Mouse (Mus musculus) granulocyte monocyte progenitor cell, adult 5-6 weeks (primary cell): ENCODE measurements at regions not wholly inside any gene's neighbourhood (a gene's known extent, or its start where the extent isn't known, plus 50 kb on each side); places are given as distances from the start of the nearest gene placed in this dataset.

Experiments used
- ATAC-seq: replicated peaks from 2 replicates; pipeline ENCODE4 v1.8.0; 2016; ENCODE audit warnings: mild to moderate bottlenecking, moderate TSS enrichment, inconsistent platforms; ENCODE audit not compliant: poor library complexity, severe bottlenecking

- ATAC-seq: no peak
These were observed 249.3 kb upstream of the Cnr1 start for GRCm38 (mm10) chr4:33675044-33675443.

GRCm38 (mm10) chr4:33679351-33679750 lies 245.0 kb upstream of the Cnr1 start:
- ATAC-seq: no peak

GRCm38 (mm10) chr4:33686135-33686534 lies 238.3 kb upstream of the Cnr1 start:
- no peak for ATAC-seq

- ATAC-seq: no peak
These were observed 237.0 kb upstream of the Cnr1 start for GRCm38 (mm10) chr4:33687434-33687833.

GRCm38 (mm10) chr4:33693441-33693840 lies 231.0 kb upstream of the Cnr1 start:
- ATAC-seq: no peak

GRCm38 (mm10) chr4:33696969-33697368 lies 227.4 kb upstream of the Cnr1 start:
- ATAC-seq: no peak

- ATAC-seq: no peak
These were observed 222.2 kb upstream of the Cnr1 start for GRCm38 (mm10) chr4:33702028-33702666.

GRCm38 (mm10) chr4:33705722-33706121 lies 218.7 kb upstream of the Cnr1 start:
- no peak for ATAC-seq

- no peak for ATAC-seq
These were observed 217.6 kb upstream of the Cnr1 start for GRCm38 (mm10) chr4:33706785-33707184.

- ATAC-seq: peak; percentile 25; the same call in 1 of the 2 replicates
These were observed 207.8 kb upstream of the Cnr1 start for GRCm38 (mm10) chr4:33716475-33717117.

GRCm38 (mm10) chr4:33720972-33721371 lies 203.4 kb upstream of the Cnr1 start:
- no peak for ATAC-seq

- ATAC-seq: no peak
These were observed 202.4 kb upstream of the Cnr1 start for GRCm38 (mm10) chr4:33721971-33722370.

GRCm38 (mm10) chr4:33731837-33732236 lies 192.6 kb upstream of the Cnr1 start:
- no peak for ATAC-seq

- ATAC-seq: no peak
These were observed 189.5 kb upstream of the Cnr1 start for GRCm38 (mm10) chr4:33734923-33735322.

GRCm38 (mm10) chr4:33735442-33735966 lies 188.9 kb upstream of the Cnr1 start:
- no peak for ATAC-seq

- ATAC-seq: peak; percentile 68
These were observed 188.2 kb upstream of the Cnr1 start for GRCm38 (mm10) chr4:33736061-33736701.

GRCm38 (mm10) chr4:33737337-33737736 lies 187.1 kb upstream of the Cnr1 start:
- ATAC-seq: no peak

GRCm38 (mm10) chr4:33737859-33738417 lies 186.5 kb upstream of the Cnr1 start:
- no peak for ATAC-seq

GRCm38 (mm10) chr4:33739211-33739904 lies 185.0 kb upstream of the Cnr1 start:
- ATAC-seq: no peak

- no peak for ATAC-seq
These were observed 183.4 kb upstream of the Cnr1 start for GRCm38 (mm10) chr4:33740982-33741381.

- peak; percentile 71 for ATAC-seq
These were observed 179.2 kb upstream of the Cnr1 start for GRCm38 (mm10) chr4:33745180-33745579.
